Mouse (Mus musculus) liver, adult 2 months (tissue): Measurements from ENCODE around the gene Cdr2.

Experiments
- CTCF ChIP-seq: fragments of 200-500 bp; IDR thresholded peaks from 2 replicates; pipeline ENCODE4 v1.5.1; 2011; ENCODE audit warnings: low read depth, low read length, control low read depth
- POLR2A ChIP-seq: fragments of 200-500 bp; IDR thresholded peaks from 2 replicates; pipeline ENCODE4 v1.6.1; 2011; ENCODE audit warnings: low read length, control low read depth; ENCODE audit not compliant: insufficient read depth; ENCODE audit errors: extremely low read depth

DNA sequence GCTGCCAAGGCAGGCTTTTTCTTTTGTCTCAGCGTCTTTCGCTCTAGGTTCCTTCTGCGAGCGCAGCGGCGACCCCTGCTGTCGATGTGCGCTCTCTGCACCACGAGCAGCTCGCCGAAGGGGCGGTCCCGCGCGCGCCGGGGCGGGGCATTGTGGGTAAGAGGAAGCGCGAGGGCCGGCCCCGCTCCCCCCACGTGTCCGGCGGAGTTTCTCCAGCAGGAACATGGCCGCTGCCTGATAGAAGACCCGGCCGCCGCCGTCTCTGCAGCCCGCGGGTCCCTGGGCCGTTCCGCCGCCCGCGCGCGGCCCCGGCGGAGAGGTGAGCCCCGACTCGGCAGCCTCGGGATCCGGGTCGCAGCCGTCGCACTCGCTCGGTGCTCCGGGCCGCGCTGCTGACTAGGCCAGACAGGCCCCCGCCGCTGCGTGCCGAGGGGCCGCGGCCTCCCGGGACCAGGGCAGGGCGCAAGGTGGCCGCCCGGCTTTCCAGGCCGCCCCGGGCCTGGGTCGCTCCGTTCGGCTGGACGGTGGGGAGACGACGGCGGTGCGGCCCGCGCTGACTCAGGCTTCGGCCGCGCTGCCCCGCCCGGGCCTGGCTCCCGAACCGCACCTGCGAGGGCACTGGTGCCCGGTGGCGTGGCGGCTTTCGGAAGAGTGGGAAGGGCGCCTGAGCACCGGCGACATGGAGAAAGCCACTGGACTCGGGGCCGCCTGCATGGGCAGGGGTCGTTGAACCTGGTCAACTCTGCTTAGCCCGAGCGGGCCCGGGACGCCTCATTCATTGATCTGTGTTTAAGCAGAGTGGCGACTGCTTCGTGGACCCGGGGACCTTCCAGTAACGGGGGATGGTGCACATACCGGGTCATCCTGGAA is 64.3 kb downstream of the Cdr2 start, which contains the start of gene Polr3e:
- TF ChIP-seq CTCF (peak; percentile 87), POLR2A (0 out of 2 replicates have a peak, but pooled peaks have one; percentile 34)
